Mouse (Mus musculus): ENCODE measurements at regions not wholly inside any gene's neighbourhood (a gene's known extent, or its start where the extent isn't known, plus 50 kb on each side); places are given as distances from the start of the nearest gene placed in this dataset.

DNA sequence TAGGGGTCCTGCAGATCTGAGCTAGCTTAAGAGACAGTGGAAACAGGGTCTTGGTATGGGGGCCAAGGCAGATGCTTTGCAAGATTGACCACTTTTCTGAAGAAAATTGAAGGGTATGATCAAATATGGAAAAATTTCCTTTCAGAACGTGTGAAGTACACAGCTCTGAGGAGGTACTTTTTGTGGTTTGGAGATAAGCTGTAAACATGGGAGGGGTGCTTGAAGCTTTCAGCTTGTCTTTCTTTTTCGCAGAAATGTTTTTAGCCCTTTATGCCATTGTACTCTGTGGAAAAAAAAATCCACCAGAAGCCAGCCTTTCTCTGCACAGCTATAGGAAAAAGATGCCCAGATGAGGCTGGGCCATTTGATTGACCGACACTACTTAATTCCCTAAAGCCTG, 116.3 kb upstream of the 4933412E24Rik start:
- Histone ChIP-seq H3K4me1 (ENCODE audit: control insufficient read depth, insufficient read depth, low read length) (no peaks in the 10 kb centered on the region; the same call in 1 of the 2 replicates), H3K4me2 (ENCODE audit: low read depth, low read length) (no peak overlapping the region), H3K9me3 (ENCODE audit: control insufficient read depth, low read length) (no peaks in the 10 kb centered on the region), H3K4me3 (ENCODE audit: low read depth, low read length) (no peak overlapping the region), H3K36me3 (ENCODE audit: control insufficient read depth, insufficient read depth, low read length) (no peaks in the 10 kb centered on the region), H3K27ac (replicated peaks; ENCODE audit: low read depth, low read length) (no peak overlapping the region), H3K9ac (ENCODE audit: low read depth, low read length) (no peak overlapping the region), H3K27me3 (replicated peaks; ENCODE audit: control insufficient read depth, insufficient read depth, low read length) (no peaks in the 10 kb centered on the region)
- no peak for ATAC-seq (ENCODE audit: low read depth)
- WGBS = 80% methylated on average over 3 of the region's 3 CpGs
- no peak for DNase-seq (ENCODE audit: low spot score)

- 56% methylated on average over 3 of the region's 3 CpGs for WGBS
- Histone ChIP-seq H3K4me2 (ENCODE audit: low read depth, low read length) (no peak overlapping the region), H3K9me3 (ENCODE audit: control insufficient read depth, low read length) (no peaks in the 10 kb centered on the region), H3K4me3 (ENCODE audit: low read depth, low read length) (no peak overlapping the region), H3K27ac (replicated peaks; ENCODE audit: low read depth, low read length) (no peak overlapping the region), H3K9ac (ENCODE audit: low read depth, low read length) (no peak overlapping the region), H3K36me3 (ENCODE audit: control insufficient read depth, insufficient read depth, low read length) (no peaks in the 10 kb centered on the region), H3K4me1 (ENCODE audit: control insufficient read depth, insufficient read depth, low read length) (no peaks in the 10 kb centered on the region), H3K27me3 (replicated peaks; ENCODE audit: control insufficient read depth, insufficient read depth, low read length) (no peaks in the 10 kb centered on the region)
- no peak for ATAC-seq (ENCODE audit: low read depth)
- no peak for DNase-seq (ENCODE audit: low spot score)
Measured at GRCm38 (mm10) chr15:60124461-60124860, 108.0 kb upstream of the 4933412E24Rik start.

DNA sequence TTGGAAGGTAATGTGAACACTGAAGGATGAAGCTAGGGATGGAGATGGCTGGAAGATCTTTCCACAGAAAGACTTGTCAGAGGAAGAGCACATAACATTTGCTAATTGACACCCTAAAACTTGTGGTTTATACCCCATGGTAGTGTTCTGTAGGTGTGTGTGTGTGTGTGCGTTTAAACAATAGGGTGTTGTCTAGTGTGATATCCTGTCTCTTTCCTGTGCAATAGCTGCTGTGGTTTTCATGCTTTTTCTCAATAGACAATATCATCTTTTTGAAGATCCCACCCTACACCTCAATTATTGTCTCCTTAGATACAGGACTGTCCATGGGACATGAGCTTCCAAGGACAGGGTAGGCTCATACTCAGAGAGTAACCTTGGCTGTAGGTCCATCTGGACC, 103.5 kb upstream of the 4933412E24Rik start:
- Histone ChIP-seq H3K9me3 (ENCODE audit: control insufficient read depth, low read length) (no peaks in the 10 kb centered on the region), H3K27ac (replicated peaks; ENCODE audit: low read depth, low read length) (no peak overlapping the region), H3K4me3 (ENCODE audit: low read depth, low read length) (no peak overlapping the region), H3K36me3 (ENCODE audit: control insufficient read depth, insufficient read depth, low read length) (no peaks in the 10 kb centered on the region), H3K4me2 (ENCODE audit: low read depth, low read length) (no peak overlapping the region), H3K27me3 (replicated peaks; ENCODE audit: control insufficient read depth, insufficient read depth, low read length) (no peaks in the 10 kb centered on the region), H3K4me1 (ENCODE audit: control insufficient read depth, insufficient read depth, low read length) (no peaks in the 10 kb centered on the region), H3K9ac (ENCODE audit: low read depth, low read length) (no peak overlapping the region)
- DNase-seq (ENCODE audit: low spot score) = no peak
- ATAC-seq (ENCODE audit: low read depth) = no peak
- WGBS = 100% methylated on average over 1 of the region's 1 CpGs

DNA sequence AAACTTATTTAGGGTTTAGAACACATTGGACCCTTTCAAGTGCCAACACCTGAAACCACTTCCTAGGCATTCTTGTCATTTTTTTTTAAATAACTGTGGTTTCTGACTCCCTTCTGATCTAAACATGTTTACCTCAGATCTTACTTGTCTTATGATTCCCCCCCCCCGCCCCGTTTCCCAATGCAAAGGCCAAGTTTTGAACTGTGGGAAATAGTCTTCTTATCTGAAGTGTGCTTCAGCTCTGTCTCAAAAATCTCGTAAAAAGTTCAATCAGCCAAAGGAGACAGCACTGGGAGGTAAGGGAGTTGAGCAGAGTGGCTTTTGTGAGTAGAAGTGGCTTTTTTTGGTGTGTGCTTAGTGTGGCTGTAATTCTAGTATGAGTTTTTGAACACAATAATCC, 95.5 kb upstream of the 4933412E24Rik start:
- Histone ChIP-seq H3K27ac (replicated peaks; ENCODE audit: low read depth, low read length) (no peak overlapping the region), H3K9ac (ENCODE audit: low read depth, low read length) (no peak overlapping the region), H3K4me3 (ENCODE audit: low read depth, low read length) (no peak overlapping the region), H3K27me3 (replicated peaks; ENCODE audit: control insufficient read depth, insufficient read depth, low read length) (no peaks in the 10 kb centered on the region), H3K4me1 (ENCODE audit: control insufficient read depth, insufficient read depth, low read length) (no peaks in the 10 kb centered on the region), H3K36me3 (ENCODE audit: control insufficient read depth, insufficient read depth, low read length) (no peaks in the 10 kb centered on the region), H3K4me2 (ENCODE audit: low read depth, low read length) (no peak overlapping the region), H3K9me3 (ENCODE audit: control insufficient read depth, low read length) (no peaks in the 10 kb centered on the region)
- DNase-seq (ENCODE audit: low spot score) (no peak), ATAC-seq (ENCODE audit: low read depth) (no peak)
- WGBS = 72% methylated on average over 3 of the region's 3 CpGs

- H3K36me3 ChIP-seq (ENCODE audit: control insufficient read depth, insufficient read depth, low read length) = no peaks in the 10 kb centered on the region
- no peaks in the 10 kb centered on the region for H3K4me1 ChIP-seq (ENCODE audit: control insufficient read depth, insufficient read depth, low read length)
- DNase-seq (ENCODE audit: low spot score) (no peak), ATAC-seq (ENCODE audit: low read depth) (no peak)
- no peak overlapping the region for H3K4me3 ChIP-seq (ENCODE audit: low read depth, low read length)
- no peak overlapping the region for H3K27ac ChIP-seq (replicated peaks; ENCODE audit: low read depth, low read length)
- no peak overlapping the region for H3K9ac ChIP-seq (ENCODE audit: low read depth, low read length)
- no peaks in the 10 kb centered on the region for H3K27me3 ChIP-seq (replicated peaks; ENCODE audit: control insufficient read depth, insufficient read depth, low read length)
- 73% methylated on average over 4 of the region's 4 CpGs for WGBS
- H3K4me2 ChIP-seq (ENCODE audit: low read depth, low read length) = no peak overlapping the region
- H3K9me3 ChIP-seq (ENCODE audit: control insufficient read depth, low read length) = no peaks in the 10 kb centered on the region
Measured at GRCm38 (mm10) chr15:60111046-60111445, 94.6 kb upstream of the 4933412E24Rik start.

DNA sequence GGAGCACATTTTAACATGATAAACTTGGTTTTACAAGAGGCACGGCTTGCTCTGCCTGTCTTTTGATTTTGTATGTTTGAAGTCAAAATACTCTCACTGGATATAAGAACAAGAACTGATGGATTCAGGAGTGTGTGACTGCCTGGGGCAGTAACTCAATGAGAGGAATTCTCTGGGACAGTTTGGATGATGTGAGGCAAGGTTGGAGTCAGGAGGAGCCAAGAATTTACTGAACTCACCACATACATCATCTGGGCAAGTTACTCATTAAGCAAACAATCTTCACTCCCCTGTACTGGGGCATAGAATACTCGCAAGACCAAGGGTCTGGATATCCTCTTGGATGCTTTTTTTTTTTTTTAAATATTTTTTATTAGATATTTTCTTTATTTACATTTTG, 87.7 kb upstream of the 4933412E24Rik start:
- Histone ChIP-seq H3K4me2 (ENCODE audit: low read depth, low read length) (no peak overlapping the region), H3K36me3 (ENCODE audit: control insufficient read depth, insufficient read depth, low read length) (no peaks in the 10 kb centered on the region), H3K4me1 (ENCODE audit: control insufficient read depth, insufficient read depth, low read length) (no peaks in the 10 kb centered on the region), H3K4me3 (ENCODE audit: low read depth, low read length) (no peak overlapping the region), H3K9me3 (ENCODE audit: control insufficient read depth, low read length) (no peaks in the 10 kb centered on the region), H3K9ac (ENCODE audit: low read depth, low read length) (no peak overlapping the region), H3K27ac (replicated peaks; ENCODE audit: low read depth, low read length) (no peak overlapping the region), H3K27me3 (replicated peaks; ENCODE audit: control insufficient read depth, insufficient read depth, low read length) (no peaks in the 10 kb centered on the region)
- ATAC-seq (ENCODE audit: low read depth) (no peak), DNase-seq (ENCODE audit: low spot score) (no peak)
- WGBS = 72% methylated on average over 2 of the region's 2 CpGs

- Histone ChIP-seq H3K4me3 (ENCODE audit: low read depth, low read length) (no peak overlapping the region), H3K4me1 (ENCODE audit: control insufficient read depth, insufficient read depth, low read length) (no peaks in the 10 kb centered on the region), H3K27ac (replicated peaks; ENCODE audit: low read depth, low read length) (no peak overlapping the region), H3K9ac (ENCODE audit: low read depth, low read length) (no peak overlapping the region), H3K27me3 (replicated peaks; ENCODE audit: control insufficient read depth, insufficient read depth, low read length) (no peaks in the 10 kb centered on the region), H3K36me3 (ENCODE audit: control insufficient read depth, insufficient read depth, low read length) (no peaks in the 10 kb centered on the region), H3K4me2 (ENCODE audit: low read depth, low read length) (no peak overlapping the region), H3K9me3 (ENCODE audit: control insufficient read depth, low read length) (no peaks in the 10 kb centered on the region)
- WGBS = 84% methylated on average over 4 of the region's 4 CpGs
- ATAC-seq (ENCODE audit: low read depth) (no peak), DNase-seq (ENCODE audit: low spot score) (no peak)
Measured at GRCm38 (mm10) chr15:60101485-60102280, 85.3 kb upstream of the 4933412E24Rik start.

DNA sequence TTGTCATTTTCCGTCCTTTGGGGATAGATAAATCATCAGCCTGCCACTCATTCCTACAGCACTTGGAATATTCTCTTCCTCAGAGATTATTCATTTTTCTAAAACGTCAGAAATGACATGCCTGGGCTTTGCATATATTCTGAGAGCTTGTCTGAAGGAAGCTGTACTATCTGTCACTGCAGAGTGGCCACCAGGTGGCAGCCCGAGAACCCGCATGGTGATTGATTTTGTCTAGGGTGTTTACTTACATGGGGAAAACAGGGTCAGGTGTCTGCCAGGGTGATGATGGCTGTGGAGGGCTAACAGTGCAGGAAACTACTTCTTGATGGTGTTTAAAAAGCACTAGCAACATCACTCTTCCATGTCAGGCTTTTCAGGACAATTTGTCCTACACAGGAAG, 80.7 kb upstream of the 4933412E24Rik start:
- no peak overlapping the region for H3K4me2 ChIP-seq (ENCODE audit: low read depth, low read length)
- no peaks in the 10 kb centered on the region for H3K36me3 ChIP-seq (ENCODE audit: control insufficient read depth, insufficient read depth, low read length)
- 10% methylated on average over 4 of the region's 4 CpGs for WGBS
- H3K27me3 ChIP-seq (replicated peaks; ENCODE audit: control insufficient read depth, insufficient read depth, low read length) = no peaks in the 10 kb centered on the region
- peak; percentile 54 for DNase-seq (ENCODE audit: low spot score)
- ATAC-seq (ENCODE audit: low read depth) = no peak; the same call in 1 of the 2 replicates
- H3K4me3 ChIP-seq (ENCODE audit: low read depth, low read length) = no peak overlapping the region
- H3K9ac ChIP-seq (ENCODE audit: low read depth, low read length) = no peak overlapping the region
- H3K9me3 ChIP-seq (ENCODE audit: control insufficient read depth, low read length) = no peaks in the 10 kb centered on the region
- H3K27ac ChIP-seq (replicated peaks; ENCODE audit: low read depth, low read length) = no peak overlapping the region
- H3K4me1 ChIP-seq (ENCODE audit: control insufficient read depth, insufficient read depth, low read length) = no peaks in the 10 kb centered on the region

DNA sequence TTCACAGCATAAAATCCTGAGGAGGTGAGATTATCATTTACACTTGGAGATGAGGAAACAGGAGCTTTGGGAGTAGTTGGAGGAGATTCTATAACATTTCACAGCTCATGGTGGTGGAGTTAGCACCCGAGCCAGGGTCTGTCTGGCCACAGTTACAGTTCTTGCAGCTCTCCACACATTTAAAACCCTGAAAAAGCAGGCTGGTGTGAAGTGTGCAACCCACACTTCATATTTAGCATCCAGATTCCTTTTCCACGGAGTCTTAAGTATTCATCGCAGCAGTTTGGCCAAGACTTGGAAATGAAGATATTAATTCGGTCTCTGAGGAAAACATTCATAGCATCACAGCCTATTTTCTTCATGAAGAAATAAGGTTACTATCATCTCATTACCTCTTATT, 79.7 kb upstream of the 4933412E24Rik start:
- no peak overlapping the region for H3K9ac ChIP-seq (ENCODE audit: low read depth, low read length)
- no peak overlapping the region for H3K27ac ChIP-seq (replicated peaks; ENCODE audit: low read depth, low read length)
- DNase-seq (ENCODE audit: low spot score) (no peak), ATAC-seq (ENCODE audit: low read depth) (no peak)
- 86% methylated on average over 4 of the region's 4 CpGs for WGBS
- H3K4me1 ChIP-seq (ENCODE audit: control insufficient read depth, insufficient read depth, low read length) = no peaks in the 10 kb centered on the region
- H3K36me3 ChIP-seq (ENCODE audit: control insufficient read depth, insufficient read depth, low read length) = no peaks in the 10 kb centered on the region
- H3K9me3 ChIP-seq (ENCODE audit: control insufficient read depth, low read length) = no peaks in the 10 kb centered on the region
- H3K27me3 ChIP-seq (replicated peaks; ENCODE audit: control insufficient read depth, insufficient read depth, low read length) = no peaks in the 10 kb centered on the region
- no peak overlapping the region for H3K4me3 ChIP-seq (ENCODE audit: low read depth, low read length)
- no peak overlapping the region for H3K4me2 ChIP-seq (ENCODE audit: low read depth, low read length)
